Mouse (Mus musculus): ENCODE measurements around the gene 1810065E05Rik.

The 1810065E05Rik gene

DNA sequence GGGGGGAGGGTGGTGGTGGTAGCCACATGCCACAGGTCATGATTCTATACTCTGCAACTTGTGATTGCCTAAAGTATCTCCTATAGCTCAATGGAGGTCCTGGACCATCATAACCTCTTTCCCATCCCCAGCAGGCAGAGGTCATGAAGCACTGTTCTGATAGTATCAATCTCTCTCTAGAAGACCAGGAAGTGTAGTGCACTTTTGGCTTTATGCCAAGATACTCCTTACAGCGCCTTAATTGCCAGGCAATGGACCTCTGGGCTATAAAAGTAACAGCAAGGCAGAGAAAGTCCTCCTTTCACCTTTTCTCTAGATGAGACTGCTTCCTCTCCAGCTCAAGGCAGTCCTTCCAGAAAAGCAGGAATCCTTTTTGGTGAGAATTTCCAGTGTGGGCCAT is at the start of gene 1810065E05Rik:
1810065E05Rik (plus strand) TSS at position 297 of the 400 bp plus-strand sequence.
- no peak for DNase-seq (ENCODE audit: low spot score)

DNA sequence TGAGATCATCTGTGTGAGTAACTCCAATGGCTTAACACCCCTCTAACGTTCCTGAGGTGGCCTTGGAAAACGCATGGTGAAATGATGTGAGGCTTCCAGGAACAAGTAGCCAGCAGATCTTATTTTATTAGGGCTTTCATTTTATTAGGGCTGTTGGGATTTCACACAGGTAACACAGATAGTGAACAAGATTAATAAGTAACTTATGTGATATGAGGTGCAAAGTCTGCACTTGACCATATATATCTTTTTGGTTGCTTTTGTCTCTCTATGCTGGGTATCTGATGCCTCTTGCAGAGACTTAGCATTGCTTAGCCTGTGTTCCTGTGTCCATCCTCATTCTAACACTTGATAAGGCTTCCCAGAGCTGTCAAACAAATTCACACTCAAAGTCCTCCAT is 43.6 kb upstream of the 1810065E05Rik start:
- no peak for DNase-seq (ENCODE audit: low spot score)

- DNase-seq (ENCODE audit: low spot score) = no peak
Observed at GRCm38 (mm10) chr11:58377686-58378085, 43.2 kb upstream of the 1810065E05Rik start.

- DNase-seq (ENCODE audit: low spot score) = no peak
Observed at GRCm38 (mm10) chr11:58378763-58379278, 42.1 kb upstream of the 1810065E05Rik start, which contains the start of gene Lypd8. TSS of gene Lypd8 (plus strand) at chr11:58379043.

- no peak for DNase-seq (ENCODE audit: low spot score)
Observed at GRCm38 (mm10) chr11:58379516-58379915, 41.4 kb upstream of the 1810065E05Rik start.

- no peak for DNase-seq (ENCODE audit: low spot score)
Observed at GRCm38 (mm10) chr11:58382471-58382870, 38.4 kb upstream of the 1810065E05Rik start.

DNA sequence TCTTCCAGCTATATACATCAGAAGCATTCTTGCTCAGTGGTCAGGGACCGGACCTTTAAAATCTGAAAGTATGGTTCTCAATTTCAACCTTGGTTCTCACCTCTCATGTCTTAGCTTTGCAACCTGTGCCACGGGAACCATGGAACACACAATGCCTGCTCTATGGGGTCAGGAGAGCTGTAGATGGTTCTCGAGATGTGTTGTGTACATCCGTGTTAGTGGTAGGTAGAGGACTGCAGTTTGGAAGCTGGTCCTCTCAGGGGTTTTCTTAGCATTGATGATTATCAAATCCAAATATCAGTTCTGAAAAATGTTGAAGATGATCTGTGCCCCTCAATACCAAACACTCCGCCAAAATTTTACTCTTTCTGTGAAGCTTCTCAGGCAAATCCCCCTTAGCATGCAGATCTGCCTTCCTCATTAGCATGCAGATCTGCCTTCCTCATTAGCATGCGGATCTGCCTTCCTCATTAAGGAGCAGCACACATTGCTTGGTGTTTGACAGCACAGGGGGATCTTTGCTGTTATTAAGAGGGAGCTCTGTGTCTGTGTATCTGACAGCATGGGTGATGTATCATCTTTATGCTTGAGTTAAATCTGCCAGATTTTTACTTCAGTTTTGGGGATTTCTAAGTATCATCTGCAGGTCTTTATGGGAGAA is 20.8 kb upstream of the 1810065E05Rik start:
- DNase-seq (ENCODE audit: low spot score) = no peak

DNA sequence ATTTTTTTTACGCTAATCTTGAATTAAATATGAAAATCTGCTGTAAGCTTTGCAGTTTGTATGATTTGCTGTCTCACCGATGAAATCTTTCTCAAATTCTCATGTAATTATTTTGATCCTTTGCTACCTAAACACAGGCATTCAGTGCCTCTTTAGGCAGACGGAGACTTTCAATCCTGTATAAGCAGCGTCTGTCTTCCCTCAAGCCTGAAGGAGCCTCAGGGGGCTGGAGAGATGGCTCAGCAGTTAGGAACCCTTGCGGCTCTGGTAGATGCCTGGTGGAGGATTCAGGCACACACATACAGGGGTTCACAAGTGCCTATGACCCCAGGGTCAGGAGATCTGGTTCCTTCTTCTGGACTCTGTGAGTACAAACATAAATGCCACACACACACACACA is 20.3 kb upstream of the 1810065E05Rik start:
- DNase-seq (ENCODE audit: low spot score) = no peak

- no peak for DNase-seq (ENCODE audit: low spot score)
Observed at GRCm38 (mm10) chr11:58408066-58408465, 12.8 kb upstream of the 1810065E05Rik start.

DNA sequence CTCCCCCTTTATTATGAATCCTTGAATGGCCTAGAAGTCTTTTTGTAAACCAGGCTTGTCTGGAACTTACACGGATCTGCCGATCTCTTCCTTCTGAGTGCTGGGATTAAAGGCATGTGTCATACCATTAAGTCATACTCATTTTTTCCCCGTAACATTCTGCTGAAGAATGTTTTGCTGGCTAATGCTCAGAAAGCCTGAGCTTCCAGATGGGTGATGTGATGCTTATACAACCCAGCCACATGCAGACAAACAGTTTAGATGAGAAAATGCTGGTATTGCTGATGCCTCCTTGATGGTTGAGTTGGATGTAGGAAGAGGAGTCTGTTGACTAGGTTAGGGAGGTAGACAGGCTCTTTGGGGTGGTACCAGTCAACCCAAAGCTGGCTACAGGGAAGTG is 2.6 kb upstream of the 1810065E05Rik start:
- DNase-seq (ENCODE audit: low spot score) = no peak

- no peak for DNase-seq (ENCODE audit: low spot score)
Observed at GRCm38 (mm10) chr11:58432259-58432658, 11.3 kb downstream of the 1810065E05Rik start, which contains the start of gene Gm12253. TSS of gene Gm12253 (plus strand) at chr11:58432559.

- no peak for DNase-seq (ENCODE audit: low spot score)
Observed at GRCm38 (mm10) chr11:58437866-58438265, 17.0 kb downstream of the 1810065E05Rik start.

GRCm38 (mm10) chr11:58452759-58453158 is 31.8 kb downstream of the 1810065E05Rik start, which contains the start of gene Lypd9:
TSS of gene Lypd9 (minus strand) at chr11:58452923.
- no peak for DNase-seq (ENCODE audit: low spot score)

DNA sequence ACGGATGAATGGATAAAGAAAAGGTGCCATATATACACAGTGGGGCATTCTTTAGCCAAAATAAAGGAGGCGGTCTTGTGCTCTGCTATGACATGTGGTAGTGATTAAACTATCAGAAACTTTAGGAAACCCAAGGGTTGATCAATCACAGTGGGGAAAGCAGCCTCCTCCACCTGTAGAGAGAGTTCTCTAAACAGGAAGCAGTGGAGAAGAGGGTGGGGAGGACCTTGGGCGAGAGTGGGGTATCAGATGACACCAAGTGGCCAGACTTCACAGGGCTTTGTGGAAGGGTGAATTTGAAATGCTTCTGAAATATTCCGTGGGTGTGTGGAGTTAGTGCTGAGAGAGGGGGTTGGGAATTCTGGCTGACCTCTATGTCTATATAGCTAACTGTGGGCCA is 32.7 kb downstream of the 1810065E05Rik start:
- no peak for DNase-seq (ENCODE audit: low spot score)

DNA sequence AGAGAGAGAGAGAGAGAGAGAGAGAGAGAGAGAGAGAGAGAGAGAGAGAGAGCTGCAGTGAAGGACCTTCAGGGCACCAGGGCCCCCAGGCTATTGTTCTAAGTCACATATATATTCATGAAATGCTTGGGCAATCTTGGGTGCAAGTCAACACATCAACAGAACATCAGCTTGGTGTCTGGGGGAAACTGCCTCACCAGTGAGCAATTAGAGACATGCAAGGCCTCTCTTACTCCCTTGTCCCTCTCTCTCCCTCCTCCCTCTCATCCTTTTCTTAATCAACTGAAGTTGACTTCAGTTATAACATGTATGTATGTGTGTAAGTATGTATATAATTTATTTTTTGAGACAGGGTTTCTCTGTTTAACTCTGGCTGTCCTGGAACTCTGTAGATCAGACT is 41.3 kb downstream of the 1810065E05Rik start, which contains the start of gene Olfr30:
Olfr30 (minus strand) TSS at position 101 of the 400 bp plus-strand sequence.
- DNase-seq (ENCODE audit: low spot score) = no peak
